Mouse (Mus musculus): ENCODE measurements around the gene Crat. TPM values are rescaled to one million over a fixed set of nuclear protein-coding genes. Genes with fewer than 3 reads are reported as not detected.

The Crat gene
- polyA plus RNA-seq, 1 experiment from 2014 or later, result 26.0 TPM

DNA sequence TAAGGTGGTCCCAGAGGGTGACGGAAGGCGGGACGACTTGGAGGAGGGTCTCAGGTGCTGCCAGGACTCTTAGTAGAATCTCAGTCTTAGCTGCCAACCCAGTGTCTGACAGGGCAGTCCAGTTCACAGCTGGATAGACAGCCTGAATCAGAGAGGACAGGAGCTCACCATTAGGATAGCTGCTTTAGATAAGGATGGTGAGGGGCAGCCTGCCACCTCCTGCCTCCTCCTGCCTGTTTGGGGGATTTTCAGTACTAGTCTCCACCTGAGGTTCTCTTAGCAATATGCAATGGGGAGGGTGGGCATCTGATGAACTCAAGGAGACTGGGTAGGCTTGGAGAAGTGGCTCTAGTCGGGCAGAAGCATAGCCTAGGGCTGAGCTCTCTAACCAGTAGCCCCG lies 932 bp downstream of the Crat start:
- H3K27me3 ChIP-seq (ENCODE audit: control insufficient read depth, insufficient read depth, low read depth, low read length), result no peaks in the 10 kb centered on the region
- ATAC-seq, result peak; percentile 6
- no peaks in the 10 kb centered on the region for H3K9me3 ChIP-seq (replicated peaks; ENCODE audit: control insufficient read depth, low read length, poor library complexity, severe bottlenecking)
- peaks cover 36% of the 10 kb centered on the region for H3K4me1 ChIP-seq (ENCODE audit: control insufficient read depth, insufficient read depth, low read length)
- peak overlapping the region; percentile 73 for H3K4me2 ChIP-seq (ENCODE audit: low read length)
- WGBS, result 56% methylated on average over 5 of the region's 5 CpGs
- H3K9ac ChIP-seq (ENCODE audit: low read depth, low read length), result peak overlapping the region; percentile 97
- no peak overlapping the region for H3K27ac ChIP-seq (ENCODE audit: low read length)
- H3K36me3 ChIP-seq (ENCODE audit: control insufficient read depth, insufficient read depth, low read length), result peaks cover 9% of the 10 kb centered on the region; the same call in 1 of the 2 replicates
- H3K4me3 ChIP-seq (ENCODE audit: low read depth, low read length), result peak overlapping the region; percentile 94

GRCm38 (mm10) chr2:30414101-30414500 lies 1.5 kb downstream of the Crat start:
- WGBS, result 97% methylated on average over 4 of the region's 4 CpGs
- no peak overlapping the region for H3K9ac ChIP-seq (ENCODE audit: low read depth, low read length)
- H3K4me3 ChIP-seq (ENCODE audit: low read depth, low read length), result peak overlapping the region; percentile 94; the same call in 1 of the 2 replicates
- H3K4me1 ChIP-seq (ENCODE audit: control insufficient read depth, insufficient read depth, low read length), result peaks cover 32% of the 10 kb centered on the region
- no peaks in the 10 kb centered on the region for H3K9me3 ChIP-seq (replicated peaks; ENCODE audit: control insufficient read depth, low read length, poor library complexity, severe bottlenecking)
- peaks cover 13% of the 10 kb centered on the region; the same call in 1 of the 2 replicates for H3K36me3 ChIP-seq (ENCODE audit: control insufficient read depth, insufficient read depth, low read length)
- peak overlapping the region; percentile 73 for H3K4me2 ChIP-seq (ENCODE audit: low read length)
- H3K27me3 ChIP-seq (ENCODE audit: control insufficient read depth, insufficient read depth, low read depth, low read length), result no peaks in the 10 kb centered on the region
- ATAC-seq, result no peak
- no peak overlapping the region for H3K27ac ChIP-seq (ENCODE audit: low read length)

DNA sequence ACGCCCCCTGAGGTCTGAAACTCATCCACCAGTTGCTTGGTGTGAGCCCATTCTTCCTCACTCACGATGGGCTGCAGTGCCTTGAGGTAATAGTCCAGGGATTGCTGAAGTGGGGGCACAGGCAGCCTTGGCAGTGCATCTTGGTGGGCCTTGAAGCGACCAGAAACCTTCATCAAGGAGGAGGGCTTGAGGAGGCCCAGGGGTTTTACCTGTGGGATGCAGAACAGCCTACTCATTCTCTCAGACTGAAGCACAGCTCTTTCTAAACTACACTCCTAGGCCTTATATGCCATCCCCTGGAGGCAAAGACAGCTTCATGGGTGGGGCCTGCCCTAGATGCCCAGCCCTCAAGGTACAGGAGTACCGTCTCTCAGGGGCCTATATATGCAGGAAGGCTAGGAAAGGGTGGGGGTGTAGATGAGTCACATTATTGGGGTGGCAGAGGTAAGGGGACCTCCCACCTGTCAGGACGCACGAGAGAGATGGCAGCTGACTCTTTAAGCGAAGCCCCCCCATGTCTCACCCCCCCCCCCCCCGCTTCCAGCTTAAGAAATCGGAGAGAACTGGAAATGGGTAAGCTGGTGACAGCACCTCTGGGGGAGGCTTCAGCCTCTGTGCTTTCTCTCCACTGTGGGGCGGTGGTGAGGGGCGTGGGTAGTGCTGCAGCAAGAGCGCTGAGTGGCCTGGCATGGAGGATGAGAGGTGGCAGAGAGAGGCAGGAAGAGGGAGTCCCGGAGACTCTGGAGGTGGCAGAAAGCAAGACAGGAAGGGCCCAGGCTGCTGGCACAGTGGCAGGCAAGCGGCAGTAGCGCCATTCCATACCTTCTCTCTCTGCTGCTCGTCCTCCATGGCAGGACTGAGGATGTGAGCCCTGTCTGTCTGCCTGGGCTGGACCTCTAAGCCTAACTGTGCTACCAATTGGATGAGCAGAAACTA lies 2.3 kb downstream of the Crat start:
- Histone ChIP-seq H3K9me3 (replicated peaks; ENCODE audit: control insufficient read depth, low read length, poor library complexity, severe bottlenecking) (no peaks in the 10 kb centered on the region), H3K4me2 (ENCODE audit: low read length) (peak overlapping the region; percentile 4; the same call in 1 of the 2 replicates), H3K36me3 (ENCODE audit: control insufficient read depth, insufficient read depth, low read length) (peaks cover 18% of the 10 kb centered on the region), H3K4me1 (ENCODE audit: control insufficient read depth, insufficient read depth, low read length) (peaks cover 24% of the 10 kb centered on the region), H3K9ac (ENCODE audit: low read depth, low read length) (0 out of 2 replicates have a peak overlapping the region, but pooled peaks have one; percentile 7), H3K4me3 (ENCODE audit: low read depth, low read length) (no peak overlapping the region), H3K27me3 (ENCODE audit: control insufficient read depth, insufficient read depth, low read depth, low read length) (no peaks in the 10 kb centered on the region), H3K27ac (ENCODE audit: low read length) (no peak overlapping the region)
- WGBS, result 81% methylated on average over 16 of the region's 16 CpGs
- ATAC-seq, result no peak

DNA sequence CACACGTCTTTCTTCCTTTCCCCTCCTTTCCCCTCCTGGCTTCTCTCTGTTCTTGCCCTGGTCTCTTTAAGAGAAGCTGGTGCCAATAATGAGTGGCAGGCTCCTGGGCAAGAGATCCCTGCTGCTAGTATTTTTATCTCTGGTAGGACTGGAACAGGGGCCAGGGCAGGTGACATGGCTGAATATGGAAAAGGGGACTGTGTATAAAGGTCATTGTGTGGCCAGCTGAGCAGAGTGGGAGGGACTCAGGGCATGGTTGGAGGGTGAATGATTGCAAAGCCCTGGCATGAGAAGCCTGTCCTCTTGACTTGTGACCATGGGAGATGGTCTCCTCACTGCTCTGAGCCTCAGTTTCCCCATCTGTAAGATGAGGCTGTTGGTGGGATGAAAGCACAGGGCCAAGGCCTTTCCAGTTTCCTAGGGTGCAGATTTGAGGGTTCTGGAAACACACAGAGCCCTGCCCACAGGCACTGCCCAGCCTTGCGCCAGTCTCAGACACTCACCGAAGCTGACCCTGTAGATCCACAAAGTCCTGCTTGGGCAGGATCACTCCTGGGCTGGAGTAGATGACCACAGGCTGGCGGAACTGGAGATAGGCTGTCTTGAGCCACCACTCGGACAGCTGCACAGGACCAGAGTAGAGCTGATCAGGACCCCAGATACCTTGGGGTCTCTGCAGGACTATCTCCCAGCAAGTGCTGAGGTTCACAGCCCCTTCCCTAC lies 6.0 kb downstream of the Crat start:
- Histone ChIP-seq H3K9me3 (replicated peaks; ENCODE audit: control insufficient read depth, low read length, poor library complexity, severe bottlenecking) (no peaks in the 10 kb centered on the region), H3K27me3 (ENCODE audit: control insufficient read depth, insufficient read depth, low read depth, low read length) (no peaks in the 10 kb centered on the region), H3K4me2 (ENCODE audit: low read length) (no peak overlapping the region), H3K4me3 (ENCODE audit: low read depth, low read length) (no peak overlapping the region), H3K9ac (ENCODE audit: low read depth, low read length) (no peak overlapping the region), H3K36me3 (ENCODE audit: control insufficient read depth, insufficient read depth, low read length) (peaks cover 48% of the 10 kb centered on the region), H3K27ac (ENCODE audit: low read length) (no peak overlapping the region), H3K4me1 (ENCODE audit: control insufficient read depth, insufficient read depth, low read length) (peaks cover 11% of the 10 kb centered on the region)
- ATAC-seq, result no peak
- 97% methylated on average over 5 of the region's 5 CpGs for WGBS

DNA sequence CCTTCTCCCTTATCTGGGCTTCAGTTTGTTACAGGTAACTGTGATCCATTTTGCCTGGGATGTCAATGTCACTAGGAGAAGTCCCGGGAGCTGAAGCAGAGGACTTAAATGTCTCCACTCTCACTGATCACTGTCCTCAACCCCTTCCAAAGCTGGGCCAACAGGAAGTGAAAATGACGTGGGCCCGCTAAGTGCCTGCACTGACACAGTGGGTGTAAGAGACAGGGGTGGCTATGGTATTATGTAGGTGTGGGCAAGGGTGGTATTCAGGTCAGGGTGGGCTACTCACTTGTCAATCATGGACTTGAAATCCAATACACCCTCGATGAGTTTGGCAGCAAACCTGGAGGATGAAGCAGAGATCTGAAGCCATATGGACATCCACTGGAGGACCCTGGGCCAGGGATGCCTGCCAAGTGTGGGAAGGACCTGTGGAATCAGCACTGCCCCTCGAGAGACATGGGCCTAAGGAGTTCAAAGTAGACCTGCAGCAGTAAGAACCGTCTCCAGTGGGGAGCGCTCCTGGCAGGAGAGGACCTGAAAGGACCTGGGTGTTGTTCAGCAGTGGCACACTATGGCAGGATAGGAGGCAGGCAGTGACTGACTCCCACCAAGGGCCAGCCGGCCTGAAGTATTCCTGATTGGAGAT lies 7.0 kb downstream of the Crat start:
- Histone ChIP-seq H3K9ac (ENCODE audit: low read depth, low read length) (no peak overlapping the region), H3K27ac (ENCODE audit: low read length) (no peak overlapping the region), H3K36me3 (ENCODE audit: control insufficient read depth, insufficient read depth, low read length) (peaks cover 52% of the 10 kb centered on the region), H3K27me3 (ENCODE audit: control insufficient read depth, insufficient read depth, low read depth, low read length) (no peaks in the 10 kb centered on the region), H3K4me3 (ENCODE audit: low read depth, low read length) (no peak overlapping the region), H3K4me2 (ENCODE audit: low read length) (no peak overlapping the region), H3K4me1 (ENCODE audit: control insufficient read depth, insufficient read depth, low read length) (peaks cover 4% of the 10 kb centered on the region; the same call in 1 of the 2 replicates), H3K9me3 (replicated peaks; ENCODE audit: control insufficient read depth, low read length, poor library complexity, severe bottlenecking) (no peaks in the 10 kb centered on the region)
- no peak for ATAC-seq
- 85% methylated on average over 8 of the region's 8 CpGs for WGBS

DNA sequence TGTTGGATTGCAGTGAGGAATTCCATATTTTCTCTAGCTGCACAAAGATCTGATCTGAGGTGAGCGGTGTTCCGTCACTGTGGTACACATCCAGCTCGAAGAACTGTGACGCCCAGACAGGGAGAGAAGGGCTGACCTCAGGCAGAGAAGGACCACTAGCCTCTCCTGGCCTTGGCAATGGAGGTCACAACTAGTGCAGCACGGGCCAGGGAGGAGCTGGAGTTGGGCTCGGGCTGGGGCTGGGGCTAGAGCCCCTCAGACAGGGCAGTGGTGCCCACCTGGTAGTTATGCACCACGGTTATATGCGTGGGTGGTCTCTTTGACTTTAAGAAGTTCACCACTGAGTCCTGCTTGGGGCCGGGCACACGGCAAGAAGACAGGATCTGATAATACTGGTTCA lies 7.8 kb downstream of the Crat start:
- no peak overlapping the region for H3K4me3 ChIP-seq (ENCODE audit: low read depth, low read length)
- peaks cover 59% of the 10 kb centered on the region for H3K36me3 ChIP-seq (ENCODE audit: control insufficient read depth, insufficient read depth, low read length)
- ATAC-seq, result no peak
- no peak overlapping the region for H3K9ac ChIP-seq (ENCODE audit: low read depth, low read length)
- H3K27ac ChIP-seq (ENCODE audit: low read length), result no peak overlapping the region
- 0 out of 2 replicates have a peak, but pooled peaks cover 1% of the 10 kb centered on the region for H3K4me1 ChIP-seq (ENCODE audit: control insufficient read depth, insufficient read depth, low read length)
- no peaks in the 10 kb centered on the region for H3K27me3 ChIP-seq (ENCODE audit: control insufficient read depth, insufficient read depth, low read depth, low read length)
- WGBS, result 95% methylated on average over 10 of the region's 10 CpGs
- H3K9me3 ChIP-seq (replicated peaks; ENCODE audit: control insufficient read depth, low read length, poor library complexity, severe bottlenecking), result no peaks in the 10 kb centered on the region
- no peak overlapping the region for H3K4me2 ChIP-seq (ENCODE audit: low read length)

GRCm38 (mm10) chr2:30407221-30407620 lies 8.4 kb downstream of the Crat start:
- Histone ChIP-seq H3K27me3 (ENCODE audit: control insufficient read depth, insufficient read depth, low read depth, low read length) (no peaks in the 10 kb centered on the region), H3K4me3 (ENCODE audit: low read depth, low read length) (no peak overlapping the region), H3K27ac (ENCODE audit: low read length) (no peak overlapping the region), H3K9me3 (replicated peaks; ENCODE audit: control insufficient read depth, low read length, poor library complexity, severe bottlenecking) (no peaks in the 10 kb centered on the region), H3K9ac (ENCODE audit: low read depth, low read length) (no peak overlapping the region), H3K4me1 (ENCODE audit: control insufficient read depth, insufficient read depth, low read length) (no peaks in the 10 kb centered on the region), H3K4me2 (ENCODE audit: low read length) (no peak overlapping the region), H3K36me3 (ENCODE audit: control insufficient read depth, insufficient read depth, low read length) (peaks cover 64% of the 10 kb centered on the region)
- WGBS, result 98% methylated on average over 2 of the region's 2 CpGs
- no peak for ATAC-seq

DNA sequence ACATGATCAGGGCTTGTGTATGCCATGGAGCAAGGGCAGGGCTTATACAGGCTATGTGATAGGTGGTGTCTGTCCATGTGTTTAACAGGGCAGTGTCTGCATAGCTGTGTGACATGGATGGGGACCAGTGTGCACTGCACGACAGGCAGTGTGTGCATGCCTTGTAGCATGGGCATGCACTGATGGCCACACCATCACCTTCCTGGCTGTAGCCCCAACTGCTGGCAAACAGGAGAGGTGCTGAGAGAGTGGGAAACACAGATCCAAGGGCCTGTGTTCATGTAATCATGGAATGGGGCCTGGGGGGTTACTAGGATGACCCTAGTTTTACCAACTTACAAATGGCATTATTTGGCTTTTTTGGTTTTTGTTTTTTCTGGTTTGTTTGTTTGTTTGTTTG lies 11.7 kb downstream of the Crat start:
- H3K27ac ChIP-seq (ENCODE audit: low read length), result no peak overlapping the region
- ATAC-seq, result no peak
- H3K4me1 ChIP-seq (ENCODE audit: control insufficient read depth, insufficient read depth, low read length), result peaks cover 8% of the 10 kb centered on the region; the same call in 1 of the 2 replicates
- H3K9me3 ChIP-seq (replicated peaks; ENCODE audit: control insufficient read depth, low read length, poor library complexity, severe bottlenecking), result no peaks in the 10 kb centered on the region
- peaks cover 54% of the 10 kb centered on the region for H3K36me3 ChIP-seq (ENCODE audit: control insufficient read depth, insufficient read depth, low read length)
- no peak overlapping the region for H3K4me3 ChIP-seq (ENCODE audit: low read depth, low read length)
- H3K4me2 ChIP-seq (ENCODE audit: low read length), result no peak overlapping the region
- WGBS, result 93% methylated on average over 1 of the region's 1 CpGs
- no peaks in the 10 kb centered on the region for H3K27me3 ChIP-seq (ENCODE audit: control insufficient read depth, insufficient read depth, low read depth, low read length)
- H3K9ac ChIP-seq (ENCODE audit: low read depth, low read length), result no peak overlapping the region
